Mouse (Mus musculus): Measurements from ENCODE around the gene Patl1.

DNA sequence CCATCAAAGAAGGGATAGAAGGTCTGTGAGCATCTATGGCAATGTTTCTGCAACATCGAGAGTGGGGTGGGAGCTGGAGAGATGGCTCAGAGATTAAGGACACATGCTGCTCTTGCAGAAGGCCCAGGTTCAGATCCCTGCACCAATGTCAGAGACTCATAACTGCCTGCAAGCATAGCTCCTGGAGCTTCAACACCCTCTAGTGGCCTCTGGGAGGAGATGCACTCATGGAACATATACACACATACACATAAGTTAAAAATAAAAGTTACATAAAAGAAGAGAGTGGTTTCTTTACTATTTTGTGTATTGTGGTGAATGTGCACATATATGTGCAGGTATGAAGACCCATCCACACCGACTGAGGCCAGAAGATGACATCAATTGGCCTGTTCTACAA lies 44.4 kb upstream of the Patl1 start:
- TF ChIP-seq SRF (IDR thresholded peaks at IDR 0.05; ENCODE audit: control insufficient read depth, insufficient read length, low read depth) (no peak), POLR2A (IDR thresholded peaks at IDR 0.05; ENCODE audit: insufficient read length, low read depth) (no peak), USF1 (IDR thresholded peaks at IDR 0.05; ENCODE audit: low read depth) (no peak), CEBPB (IDR thresholded peaks at IDR 0.05; ENCODE audit: insufficient read depth, poor library complexity, severe bottlenecking) (no peak), TCF12 (IDR thresholded peaks at IDR 0.05; ENCODE audit: insufficient read depth, poor library complexity, severe bottlenecking) (no peak)
